Mouse (Mus musculus): ENCODE measurements around the gene Pcyt1a.

DNA sequence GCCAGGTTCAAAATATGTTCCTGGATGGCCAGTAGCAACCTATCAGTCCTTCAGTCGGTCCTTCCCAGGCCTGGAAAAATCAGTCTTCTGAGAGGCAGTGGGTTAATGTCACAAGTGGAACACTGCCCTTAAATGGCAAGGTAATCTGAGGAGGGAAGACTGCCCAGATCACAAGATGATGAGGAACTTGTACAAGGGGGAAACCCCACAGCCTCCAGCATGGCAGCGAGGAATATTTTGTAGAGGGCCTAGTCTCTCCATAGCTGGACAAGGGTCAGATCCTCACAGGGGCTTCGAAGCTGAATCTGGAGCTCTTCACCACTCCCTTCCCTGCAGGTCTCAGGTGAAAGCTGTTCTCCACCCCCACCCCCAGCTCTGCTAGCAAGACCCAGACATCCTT is 27.9 kb upstream of the Pcyt1a start:
- TF ChIP-seq POLR2A (IDR thresholded peaks at IDR 0.05; ENCODE audit: low read depth, low read length) (no peak), CTCF (IDR thresholded peaks at IDR 0.05; ENCODE audit: borderline replicate concordance, insufficient read depth, low read length) (no peak)

Data from embryonic fibroblast, embryonic 13.5 days (primary cell).